Mouse (Mus musculus) cerebellum, adult 2 months (tissue): ENCODE measurements around the gene Irgm1. TPM values are rescaled to one million over a fixed set of nuclear protein-coding genes. Genes with fewer than 3 reads are reported as not detected.

Experiments
- DNase-seq, 2 experiments: peaks; one replicate each; pipeline ENCODE4 v3.0.0; 2021
- H3K27ac ChIP-seq: fragments of 200-500 bp; 2 replicates; pipeline ENCODE4 v1.5.1; 2012; ENCODE audit warnings: low read length, control low read depth, inconsistent platforms; ENCODE audit not compliant: insufficient read depth
- H3K27me3 ChIP-seq: fragments of 200-500 bp; 2 replicates; pipeline ENCODE4 v1.6.1; 2012; ENCODE audit warnings: inconsistent platforms, mild to moderate bottlenecking, low read length, moderate library complexity; ENCODE audit not compliant: control insufficient read depth, insufficient read depth
- H3K4me1 ChIP-seq: fragments of 200-500 bp; 2 replicates; pipeline ENCODE4 v1.6.1; 2011; ENCODE audit warnings: low read length; ENCODE audit not compliant: control insufficient read depth, insufficient read depth
- H3K4me3 ChIP-seq: fragments of 200-500 bp; replicated peaks from 2 replicates; pipeline ENCODE3; 2011; ENCODE audit warnings: mild to moderate bottlenecking, low read depth, low read length, control low read depth; ENCODE audit not compliant: insufficient read depth
- CTCF ChIP-seq: fragments of 200-500 bp; IDR thresholded peaks from 2 replicates; pipeline ENCODE4 v1.5.1; 2011; ENCODE audit warnings: low read depth, mild to moderate bottlenecking, control low read depth, low read length, moderate library complexity, borderline replicate concordance; ENCODE audit not compliant: insufficient read depth
- POLR2A ChIP-seq: fragments of 200-500 bp; IDR thresholded peaks from 2 replicates; pipeline ENCODE4 v1.6.1; 2011; ENCODE audit warnings: low read length, control low read depth, borderline replicate concordance; ENCODE audit not compliant: insufficient read depth
- WGBS: fragments of 180-500 bp; shearing (Covaris S2); methylation state at CpG from one replicate; pipeline ENCODE4 v1.1.7; 2018; 5-methylcytosine and 5-hydroxymethylcytosine counted together
- polyA plus RNA-seq: library from polyadenylated mRNA; depleted of rRNA; stranded (reverse); fragments of >200 nt; gene quantifications from 2 replicates; pipeline ENCODE4 v1.2.3, GENCODE M21; 2012

The Irgm1 gene
- polyA plus RNA-seq, 1 experiment = 7.1 TPM

- no peaks in the 10 kb centered on the region for H3K27me3 ChIP-seq
- TF ChIP-seq CTCF = no peak
- TF ChIP-seq POLR2A = no peak
- no peak overlapping the region for H3K27ac ChIP-seq
- WGBS = 88% methylated on average over 4 of the region's 4 CpGs
- no peak overlapping the region for H3K4me3 ChIP-seq
- no peaks in the 10 kb centered on the region for H3K4me1 ChIP-seq
- no peak for DNase-seq
These were observed 29.1 kb downstream of the Irgm1 start for GRCm38 (mm10) chr11:48842378-48842792.

GRCm38 (mm10) chr11:48841213-48841612 lies 30.3 kb downstream of the Irgm1 start:
- no peaks in the 10 kb centered on the region for H3K4me1 ChIP-seq
- TF ChIP-seq CTCF (no peak), POLR2A (no peak)
- no peak for DNase-seq
- 88% methylated on average over 5 of the region's 5 CpGs for WGBS
- no peak overlapping the region for H3K4me3 ChIP-seq
- H3K27me3 ChIP-seq = no peaks in the 10 kb centered on the region
- H3K27ac ChIP-seq = no peak overlapping the region

GRCm38 (mm10) chr11:48840805-48841204 lies 30.7 kb downstream of the Irgm1 start:
- Histone ChIP-seq H3K27ac (no peak overlapping the region), H3K4me3 (no peak overlapping the region), H3K4me1 (no peaks in the 10 kb centered on the region), H3K27me3 (no peaks in the 10 kb centered on the region)
- no peak for TF ChIP-seq CTCF
- DNase-seq = no peak

- TF ChIP-seq CTCF (no peak), POLR2A (no peak)
- H3K4me3 ChIP-seq = no peak overlapping the region
These were observed 32.4 kb downstream of the Irgm1 start for GRCm38 (mm10) chr11:48838879-48839680.

GRCm38 (mm10) chr11:48838181-48838797 lies 33.2 kb downstream of the Irgm1 start:
- TF ChIP-seq CTCF (no peak), POLR2A (no peak)
- DNase-seq = no peak
- Histone ChIP-seq H3K27me3 (no peaks in the 10 kb centered on the region), H3K4me1 (no peaks in the 10 kb centered on the region), H3K4me3 (peak overlapping the region; percentile 53), H3K27ac (no peak overlapping the region)
- 2% methylated on average over 16 of the region's 16 CpGs for WGBS

More at GRCm38 (mm10) chr11:48838879-48839680, 32.4 kb downstream of the Irgm1 start:
- Histone ChIP-seq H3K4me1 (no peaks in the 10 kb centered on the region), H3K27ac (no peak overlapping the region), H3K27me3 (no peaks in the 10 kb centered on the region)
- 83% methylated on average over 10 of the region's 10 CpGs for WGBS
- no peak for DNase-seq

GRCm38 (mm10) chr11:48837310-48838180 lies 33.9 kb downstream of the Irgm1 start:
- no peaks in the 10 kb centered on the region for H3K27me3 ChIP-seq
- WGBS = under 1% methylated on average over 77 of the region's 77 CpGs
- H3K4me3 ChIP-seq = peak overlapping the region; percentile 53
- 0 out of 2 replicates have a peak overlapping the region, but pooled peaks have one; percentile 1 for H3K27ac ChIP-seq
- H3K4me1 ChIP-seq = no peaks in the 10 kb centered on the region
- peak; percentile 73 to 78 for DNase-seq
- no peak for TF ChIP-seq CTCF
- no peak for TF ChIP-seq POLR2A

- Histone ChIP-seq H3K4me3 (peak overlapping the region; percentile 53), H3K27ac (no peak overlapping the region), H3K27me3 (no peaks in the 10 kb centered on the region), H3K4me1 (no peaks in the 10 kb centered on the region)
- DNase-seq = no peak
- TF ChIP-seq CTCF (no peak), POLR2A (no peak)
- 9% methylated on average over 11 of the region's 11 CpGs for WGBS
These were observed 34.5 kb downstream of the Irgm1 start for GRCm38 (mm10) chr11:48836990-48837309.
